Mouse (Mus musculus) ES-Bruce4 (cell line): ENCODE results near the gene Spaca4. TPM values are rescaled to one million over a fixed set of nuclear protein-coding genes. Genes with fewer than 3 reads are reported as not detected.

Experiments used
- H3K27ac ChIP-seq: 2 replicates; pipeline ENCODE4 v1.5.1; 2012; ENCODE audit warnings: low read length, inconsistent platforms; ENCODE audit not compliant: insufficient read depth
- H3K27me3 ChIP-seq: 2 replicates; pipeline ENCODE4 v1.6.1; 2012; ENCODE audit warnings: mild to moderate bottlenecking, low read length, inconsistent platforms; ENCODE audit not compliant: control insufficient read depth, poor library complexity, insufficient read depth, severe bottlenecking
- H3K36me3 ChIP-seq: 2 replicates; pipeline ENCODE4 v1.6.1; 2012; ENCODE audit warnings: inconsistent platforms, mild to moderate bottlenecking, low read length, moderate library complexity; ENCODE audit not compliant: control insufficient read depth, poor library complexity, insufficient read depth, severe bottlenecking
- H3K4me1 ChIP-seq: one replicate; pipeline ENCODE4 v1.8.1; 2011; ENCODE audit warnings: low read length; ENCODE audit not compliant: control insufficient read depth, insufficient read depth
- H3K4me3 ChIP-seq: 2 replicates; pipeline ENCODE4 v1.5.1; 2011; ENCODE audit warnings: low read depth, mild to moderate bottlenecking, low read length
- H3K9ac ChIP-seq: 2 replicates; pipeline ENCODE4 v1.6.1; 2012; ENCODE audit warnings: low read depth, mild to moderate bottlenecking, inconsistent platforms; ENCODE audit not compliant: poor library complexity, severe bottlenecking
- H3K9me3 ChIP-seq: replicated peaks from 2 replicates; pipeline ENCODE4 v1.6.1; 2012; ENCODE audit warnings: mild to moderate bottlenecking, low read length, inconsistent platforms; ENCODE audit not compliant: control insufficient read depth, poor library complexity, insufficient read depth, severe bottlenecking
- CTCF ChIP-seq: IDR thresholded peaks from one replicate; pipeline ENCODE4 v1.8.1; 2011; ENCODE audit warnings: low read depth, low read length
- EP300 ChIP-seq: IDR thresholded peaks from 2 replicates; pipeline ENCODE4 v1.6.1; 2011; ENCODE audit warnings: low read depth, low read length; ENCODE audit not compliant: insufficient read depth
- POLR2A ChIP-seq: IDR thresholded peaks from one replicate; pipeline ENCODE4 v1.8.1; 2011; ENCODE audit warnings: low read length; ENCODE audit not compliant: insufficient read depth
- polyA plus RNA-seq: library from polyadenylated mRNA; stranded (reverse); fragments of >200 nt; gene quantifications from 2 replicates; pipeline ENCODE4 v1.2.4, GENCODE M21; 2011; ENCODE audit warnings: low read depth; ENCODE audit not compliant: missing spikeins, insufficient read depth, insufficient read length

Gene Spaca4
- polyA plus RNA-seq, 1 experiment: not detected

GRCm38 (mm10) chr7:45741308-45741707 lies 15.7 kb upstream of the Spaca4 start:
- Histone ChIP-seq H3K9me3 (no peaks in the 10 kb centered on the region), H3K9ac (peak overlapping the region; percentile 10; the same call in 1 of the 2 replicates), H3K4me3 (peak overlapping the region; percentile 63), H3K36me3 (no peaks in the 10 kb centered on the region), H3K27me3 (no peaks in the 10 kb centered on the region), H3K27ac (no peak overlapping the region), H3K4me1 (peaks cover 2% of the 10 kb centered on the region)
- TF ChIP-seq CTCF (no peak), POLR2A (no peak), EP300 (no peak)

GRCm38 (mm10) chr7:45739820-45740219 lies 14.2 kb upstream of the Spaca4 start:
- Histone ChIP-seq H3K4me1 (peaks cover 3% of the 10 kb centered on the region), H3K9me3 (no peaks in the 10 kb centered on the region), H3K27ac (no peak overlapping the region), H3K36me3 (no peaks in the 10 kb centered on the region), H3K27me3 (no peaks in the 10 kb centered on the region), H3K4me3 (no peak overlapping the region), H3K9ac (no peak overlapping the region)
- TF ChIP-seq EP300 (no peak), CTCF (no peak), POLR2A (no peak)

- Histone ChIP-seq H3K36me3 (no peaks in the 10 kb centered on the region), H3K27me3 (no peaks in the 10 kb centered on the region), H3K9ac (no peak overlapping the region), H3K4me1 (peaks cover 3% of the 10 kb centered on the region), H3K9me3 (no peaks in the 10 kb centered on the region), H3K27ac (no peak overlapping the region), H3K4me3 (no peak overlapping the region)
- TF ChIP-seq CTCF: peak; percentile 69
- TF ChIP-seq POLR2A: no peak
- TF ChIP-seq EP300: no peak
Measured at GRCm38 (mm10) chr7:45739162-45739763, 13.7 kb upstream of the Spaca4 start.

- Histone ChIP-seq H3K4me1 (peaks cover 4% of the 10 kb centered on the region), H3K36me3 (no peaks in the 10 kb centered on the region), H3K4me3 (no peak overlapping the region), H3K9me3 (no peaks in the 10 kb centered on the region), H3K9ac (no peak overlapping the region), H3K27ac (no peak overlapping the region), H3K27me3 (no peaks in the 10 kb centered on the region)
- TF ChIP-seq POLR2A (no peak), CTCF (no peak), EP300 (no peak)
Measured at GRCm38 (mm10) chr7:45733477-45733876, 7.9 kb upstream of the Spaca4 start.

- no peaks in the 10 kb centered on the region for H3K27me3 ChIP-seq
- H3K27ac ChIP-seq: no peak overlapping the region; the same call in 1 of the 2 replicates
- H3K9ac ChIP-seq: no peak overlapping the region
- no peak overlapping the region for H3K4me3 ChIP-seq
- TF ChIP-seq CTCF (peak; percentile 90), EP300 (no peak)
- H3K4me1 ChIP-seq: peaks cover 4% of the 10 kb centered on the region
- H3K9me3 ChIP-seq: no peaks in the 10 kb centered on the region
- H3K36me3 ChIP-seq: no peaks in the 10 kb centered on the region; the same call in 1 of the 2 replicates
Measured at GRCm38 (mm10) chr7:45730727-45731431, 5.3 kb upstream of the Spaca4 start.

- no peak overlapping the region for H3K27ac ChIP-seq
- peaks cover 3% of the 10 kb centered on the region for H3K4me1 ChIP-seq
- H3K9ac ChIP-seq: no peak overlapping the region
- TF ChIP-seq POLR2A (no peak), CTCF (no peak), EP300 (no peak)
- no peaks in the 10 kb centered on the region for H3K27me3 ChIP-seq
- peaks cover 4% of the 10 kb centered on the region; the same call in 1 of the 2 replicates for H3K36me3 ChIP-seq
- no peak overlapping the region for H3K4me3 ChIP-seq
- H3K9me3 ChIP-seq: no peaks in the 10 kb centered on the region
Measured at GRCm38 (mm10) chr7:45727625-45728024, 2.0 kb upstream of the Spaca4 start.
